Mouse (Mus musculus) thymus, adult 2 months (tissue): ENCODE measurements around the gene 2010111I01Rik.

Source experiments
- CTCF ChIP-seq: fragments of 200-500 bp; IDR thresholded peaks from 2 replicates; pipeline ENCODE4 v1.5.1; 2012; ENCODE audit warnings: mild to moderate bottlenecking, control low read depth, low read length, moderate library complexity, borderline replicate concordance; ENCODE audit not compliant: control insufficient read depth, poor library complexity, insufficient read depth; ENCODE audit errors: extremely low read depth
- POLR2A ChIP-seq: fragments of 200-500 bp; IDR thresholded peaks from 2 replicates; pipeline ENCODE4 v1.6.1; 2012; ENCODE audit warnings: mild to moderate bottlenecking, low read length, control low read depth, moderate library complexity; ENCODE audit not compliant: control insufficient read depth, poor library complexity, insufficient read depth; ENCODE audit errors: extremely low read depth

- no peak for TF ChIP-seq POLR2A
- TF ChIP-seq CTCF = no peak
Observed at GRCm38 (mm10) chr13:63241665-63242064, 277.0 kb downstream of the 2010111I01Rik start.
